Mouse (Mus musculus) layer of hippocampus, postnatal 36 days (tissue): ENCODE data around the gene Olfr1226. TPM values are rescaled to one million over a fixed set of nuclear protein-coding genes. Genes with fewer than 3 reads are reported as not detected.
"Not testable (repeated sequence)": the region's sequence is repeated elsewhere in the genome, so short reads cannot be mapped to it uniquely, and the experiment has no call there.

Experiments
- DNase-seq, 2 experiments: peaks; one replicate each; pipeline ENCODE4 v3.0.0; 2022
- total RNA-seq, 2 experiments: library from RNA; stranded (reverse); gene quantifications; 2 replicates each; pipeline ENCODE4 v1.2.3; 2021

Gene Olfr1226
- not detected for total RNA-seq

- DNase-seq, result no peak
These were observed at the start of gene Olfr1226 for GRCm38 (mm10) chr2:89199948-89200347. Gene Olfr1226, minus strand, starts transcription at chr2:89200048.

- DNase-seq, result no peak
These were observed 3.4 kb downstream of the Olfr1226 start for GRCm38 (mm10) chr2:89196325-89196982.

GRCm38 (mm10) chr2:89174569-89174968 is 25.3 kb downstream of the Olfr1226 start, which contains the start of gene Olfr1225:
Gene Olfr1225, minus strand, starts transcription at chr2:89174669.
- DNase-seq, result no peak

- not testable (repeated sequence) for DNase-seq
These were observed 35.1 kb downstream of the Olfr1226 start for GRCm38 (mm10) chr2:89164711-89165110.

GRCm38 (mm10) chr2:89163991-89164390 is 35.9 kb downstream of the Olfr1226 start, which contains the start of gene Olfr1224-ps1:
Gene Olfr1224-ps1, minus strand, starts transcription at chr2:89164091.
- DNase-seq, result not testable (repeated sequence)

GRCm38 (mm10) chr2:89151460-89151859 is 48.4 kb downstream of the Olfr1226 start, which contains the start of gene Olfr1223:
Gene Olfr1223, minus strand, starts transcription at chr2:89151560.
- DNase-seq, result no peak

Other genes with a start within 250 kb of the Olfr1226 start
- not detected for gene Olfr1212, start 246.1 kb downstream of the Olfr1226 start, total RNA-seq
- not detected for gene Gm13762, start 219.8 kb downstream of the Olfr1226 start, total RNA-seq
- gene Olfr1214, start 207.4 kb downstream of the Olfr1226 start, total RNA-seq, result not detected
- not detected for gene Olfr1215, start 193.1 kb downstream of the Olfr1226 start, total RNA-seq
- not detected for gene Olfr1216, start 181.7 kb downstream of the Olfr1226 start, total RNA-seq
- not detected for gene Olfr1217, start 168.0 kb downstream of the Olfr1226 start, total RNA-seq
- not detected for gene Olfr1218, start 138.9 kb downstream of the Olfr1226 start, total RNA-seq
- gene Olfr1219, start 116.5 kb downstream of the Olfr1226 start, total RNA-seq, result not detected
- gene Olfr1220, start 93.2 kb downstream of the Olfr1226 start, total RNA-seq, result not detected
- gene Olfr1221, start 82.8 kb downstream of the Olfr1226 start, total RNA-seq, result not detected
- gene Olfr1222, start 67.0 kb downstream of the Olfr1226 start, total RNA-seq, result not detected
- gene Olfr1223, start 48.5 kb downstream of the Olfr1226 start, total RNA-seq, result not detected
- gene Olfr1224-ps1, start 36.0 kb downstream of the Olfr1226 start, total RNA-seq, result not detected
- not detected for gene Olfr1225, start 25.4 kb downstream of the Olfr1226 start, total RNA-seq
- gene Olfr1228, start 54.0 kb upstream of the Olfr1226 start, total RNA-seq, result not detected
- gene Olfr1229, start 88.0 kb upstream of the Olfr1226 start, total RNA-seq, result not detected
- not detected for gene Olfr1230, start 97.2 kb upstream of the Olfr1226 start, total RNA-seq
- not detected for gene Olfr1231, start 107.0 kb upstream of the Olfr1226 start, total RNA-seq
- gene Olfr1232, start 129.6 kb upstream of the Olfr1226 start, total RNA-seq, result not detected
- gene Olfr1233, start 142.3 kb upstream of the Olfr1226 start, total RNA-seq, result not detected
- not detected for gene Olfr1234, start 164.8 kb upstream of the Olfr1226 start, total RNA-seq
- not detected for gene Olfr1238, start 209.6 kb upstream of the Olfr1226 start, total RNA-seq
- not detected for gene Olfr1239, start 220.4 kb upstream of the Olfr1226 start, total RNA-seq
- not detected for gene Olfr1240, start 243.0 kb upstream of the Olfr1226 start, total RNA-seq